Mouse (Mus musculus): ENCODE measurements at regions not wholly inside any gene's neighbourhood (a gene's known extent, or its start where the extent isn't known, plus 50 kb on each side); places are given as distances from the start of the nearest gene placed in this dataset.

- TF ChIP-seq CTCF (IDR thresholded peaks at IDR 0.05; ENCODE audit: borderline replicate concordance, control insufficient read depth, extremely low read depth, insufficient read depth, low read length, poor library complexity) (no peak), POLR2A (IDR thresholded peaks at IDR 0.05; ENCODE audit: control insufficient read depth, extremely low read depth, insufficient read depth, low read length, poor library complexity) (no peak)
These were observed 371.0 kb downstream of the Synb start for GRCm38 (mm10) chr14:68923054-68923453.

Measured in thymus, adult 2 months (tissue).